Mouse (Mus musculus): ENCODE results near the gene Immp1l.

DNA sequence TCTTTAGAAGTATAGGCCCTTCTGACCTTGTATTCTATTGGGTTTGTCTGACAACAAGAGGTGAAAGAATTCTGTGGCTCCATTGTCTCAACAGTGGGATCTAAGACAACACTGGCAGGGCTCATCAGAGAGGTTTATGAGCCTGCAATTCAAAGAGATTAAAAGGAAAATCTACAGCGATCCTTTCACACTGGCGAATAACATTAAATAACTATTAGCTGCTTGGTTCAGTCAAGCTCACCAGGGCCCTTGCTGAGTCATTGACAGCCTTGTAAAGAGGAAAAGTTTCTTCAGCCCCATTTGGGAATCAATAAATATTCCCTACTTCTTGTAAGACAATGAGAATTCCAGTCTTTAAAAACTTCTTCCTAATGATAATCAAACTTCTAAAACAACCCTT lies 69.5 kb downstream of the Immp1l start:
- TF ChIP-seq CTCF (conservative IDR thresholded peaks at IDR 0.05; ENCODE audit: low read length) (no peak), NANOG (IDR thresholded peaks at IDR 0.05; ENCODE audit: borderline replicate concordance, low read length) (no peak)
